Mouse (Mus musculus) stomach, postnatal 0 days (tissue): Measurements from ENCODE around the gene Zfp11.
"Not testable (repeated sequence)": the region's sequence is repeated elsewhere in the genome, so short reads cannot be mapped to it uniquely, and the experiment has no call there.

ENCODE experiments used
- CTCF ChIP-seq: IDR thresholded peaks from 2 replicates; pipeline ENCODE4 v1.5.1; 2016; ENCODE audit warnings: antibody characterized with exemption, low read depth, mild to moderate bottlenecking, moderate library complexity
- EP300 ChIP-seq: optimal IDR thresholded peaks from 2 replicates; pipeline ENCODE3; 2016; ENCODE audit warnings: antibody characterized with exemption

DNA sequence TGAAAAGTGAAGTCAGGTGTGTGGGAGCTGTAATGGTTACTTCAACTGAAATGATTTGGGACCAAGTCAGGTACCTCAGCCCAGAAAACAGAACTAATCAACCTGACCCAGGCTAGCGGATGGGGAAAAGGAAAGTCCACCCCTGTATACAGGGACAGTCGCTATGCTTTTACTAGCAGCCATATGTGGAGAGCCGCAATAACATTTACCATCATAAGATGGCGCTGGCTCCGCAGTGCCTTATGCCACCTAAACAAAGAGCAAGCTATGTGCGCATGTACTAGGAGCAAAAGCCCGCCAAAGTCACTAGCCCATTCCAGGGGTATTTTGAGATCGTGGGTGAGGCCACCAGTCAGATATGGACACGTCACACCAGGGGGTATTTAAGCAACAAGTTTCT is 49.3 kb downstream of the Zfp11 start:
- TF ChIP-seq EP300 = not testable (repeated sequence)
- peak; percentile 40 for TF ChIP-seq CTCF
